Mouse (Mus musculus): Measurements from ENCODE around the gene 1700010I14Rik. TPM values are rescaled to one million over a fixed set of nuclear protein-coding genes. Genes with fewer than 3 reads are reported as not detected.
A peak's percentile ranks its signal among the peaks of the same experiment; 100 is the strongest.

Gene 1700010I14Rik
- 204 and 212 TPM in 2 replicates for polyA plus RNA-seq (2012; rRNA removed)

DNA sequence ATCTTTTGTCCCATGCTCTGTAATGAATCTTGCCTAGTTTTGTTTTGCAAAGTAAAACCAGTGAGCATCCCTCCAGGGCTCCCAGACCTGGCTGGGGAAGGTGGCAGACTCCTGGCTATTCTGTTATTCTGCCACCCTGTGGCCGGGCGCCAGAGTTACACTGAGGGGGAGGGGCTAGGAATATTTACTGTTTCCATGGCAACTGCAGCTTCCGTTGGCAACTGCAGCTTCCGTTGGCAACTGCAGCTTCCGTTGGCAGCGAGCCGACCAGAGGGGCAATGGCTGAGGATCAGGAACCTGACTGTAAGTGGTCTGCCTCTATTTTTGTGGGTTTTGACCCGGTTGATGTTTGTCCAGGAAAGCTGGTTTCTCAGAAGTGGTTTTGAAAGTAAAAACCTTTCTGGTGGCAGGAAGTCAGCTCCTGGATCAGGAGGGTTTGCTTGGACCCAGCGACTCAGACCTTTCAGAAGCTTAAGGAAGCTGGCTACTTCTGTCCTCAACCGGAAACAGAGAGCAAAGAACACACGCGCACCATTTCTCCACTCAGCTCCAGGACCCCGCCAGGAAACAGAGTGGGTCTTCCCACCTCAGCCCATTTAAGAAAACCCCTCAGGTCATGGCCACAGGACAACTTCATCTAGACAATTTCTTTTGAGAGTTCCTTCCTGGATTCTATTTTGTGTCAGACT lies at the start of gene 1700010I14Rik:
TSS of gene 1700010I14Rik (plus strand) at position 215 of the 689 bp plus-strand sequence.
- TF ChIP-seq POLR2A (IDR thresholded peaks at IDR 0.05; ENCODE audit: control insufficient read depth, low read depth, low read length), result peak; percentile 93
- peak; percentile 62; the same call in 1 of the 2 replicates for TF ChIP-seq CTCF (IDR thresholded peaks at IDR 0.05; ENCODE audit: control insufficient read depth, insufficient read depth, insufficient replicate concordance, low read depth, low read length)
- Histone ChIP-seq H3K27me3 (ENCODE audit: control insufficient read depth, insufficient read depth, low read length) (no peaks in the 10 kb centered on the region), H3K27ac (ENCODE audit: control insufficient read depth, insufficient read depth, low read depth, low read length) (peak within 1 kb of the TSS; percentile 97), H3K4me3 (ENCODE audit: control insufficient read depth, low read depth, low read length) (peak within 1 kb of the TSS; percentile 90), H3K4me1 (ENCODE audit: control insufficient read depth, insufficient read depth, low read length) (peaks cover 8% of the 10 kb centered on the region), H3K36me3 (ENCODE audit: control insufficient read depth, insufficient read depth, low read length) (peaks cover 7% of the 10 kb centered on the region)

DNA sequence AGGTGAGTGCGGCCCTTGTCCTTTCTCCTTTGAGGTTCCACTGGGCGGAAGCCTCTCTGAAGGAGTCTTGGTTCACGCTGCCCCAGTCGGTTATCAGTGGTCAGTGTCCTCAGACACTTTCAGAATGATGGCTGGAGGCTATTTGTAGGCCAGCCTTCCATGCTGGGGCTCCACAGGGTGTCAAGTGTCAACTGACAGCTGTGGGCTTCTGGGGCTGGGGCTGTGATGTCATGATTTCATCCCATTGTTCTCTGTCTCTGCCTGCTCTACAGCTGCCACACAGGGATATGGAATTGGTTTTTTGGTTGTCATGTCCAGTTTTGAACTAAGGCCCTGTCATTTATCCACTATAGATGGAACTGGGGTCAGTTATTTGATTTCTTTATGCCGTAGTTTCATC lies 36.5 kb upstream of the 1700010I14Rik start:
- no peak overlapping the region for H3K4me3 ChIP-seq (ENCODE audit: control insufficient read depth, low read depth, low read length)
- TF ChIP-seq CTCF (IDR thresholded peaks at IDR 0.05; ENCODE audit: control insufficient read depth, insufficient read depth, insufficient replicate concordance, low read depth, low read length) (no peak), POLR2A (IDR thresholded peaks at IDR 0.05; ENCODE audit: control insufficient read depth, low read depth, low read length) (no peak)
- no peaks in the 10 kb centered on the region for H3K27me3 ChIP-seq (ENCODE audit: control insufficient read depth, insufficient read depth, low read length)
- H3K36me3 ChIP-seq (ENCODE audit: control insufficient read depth, insufficient read depth, low read length), result no peaks in the 10 kb centered on the region
- no peaks in the 10 kb centered on the region for H3K4me1 ChIP-seq (ENCODE audit: control insufficient read depth, insufficient read depth, low read length)
- no peak overlapping the region for H3K27ac ChIP-seq (ENCODE audit: control insufficient read depth, insufficient read depth, low read depth, low read length)

DNA sequence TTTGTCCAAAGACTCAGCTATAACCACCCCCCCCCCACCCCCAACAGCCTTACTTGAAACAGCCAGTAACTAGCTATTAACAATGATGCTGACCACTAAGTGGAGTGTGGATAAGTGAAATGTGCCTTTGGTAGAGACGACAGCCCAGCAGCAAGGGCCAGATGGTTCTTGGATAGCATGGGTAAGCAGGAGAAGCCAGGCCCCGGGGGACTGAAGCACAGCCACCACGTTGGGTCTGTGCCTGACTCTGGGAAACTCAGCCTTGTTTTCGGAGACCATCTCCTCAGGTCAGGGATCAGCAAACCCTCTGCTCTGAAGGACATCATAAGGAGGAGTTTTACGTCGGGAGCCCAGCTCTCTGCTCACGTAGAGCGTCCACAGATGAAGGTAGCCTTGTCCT lies 35.2 kb upstream of the 1700010I14Rik start:
- no peaks in the 10 kb centered on the region for H3K27me3 ChIP-seq (ENCODE audit: control insufficient read depth, insufficient read depth, low read length)
- no peaks in the 10 kb centered on the region for H3K4me1 ChIP-seq (ENCODE audit: control insufficient read depth, insufficient read depth, low read length)
- H3K4me3 ChIP-seq (ENCODE audit: control insufficient read depth, low read depth, low read length), result no peak overlapping the region
- no peaks in the 10 kb centered on the region for H3K36me3 ChIP-seq (ENCODE audit: control insufficient read depth, insufficient read depth, low read length)
- no peak overlapping the region for H3K27ac ChIP-seq (ENCODE audit: control insufficient read depth, insufficient read depth, low read depth, low read length)
- TF ChIP-seq CTCF (IDR thresholded peaks at IDR 0.05; ENCODE audit: control insufficient read depth, insufficient read depth, insufficient replicate concordance, low read depth, low read length), result no peak
- TF ChIP-seq POLR2A (IDR thresholded peaks at IDR 0.05; ENCODE audit: control insufficient read depth, low read depth, low read length), result no peak

DNA sequence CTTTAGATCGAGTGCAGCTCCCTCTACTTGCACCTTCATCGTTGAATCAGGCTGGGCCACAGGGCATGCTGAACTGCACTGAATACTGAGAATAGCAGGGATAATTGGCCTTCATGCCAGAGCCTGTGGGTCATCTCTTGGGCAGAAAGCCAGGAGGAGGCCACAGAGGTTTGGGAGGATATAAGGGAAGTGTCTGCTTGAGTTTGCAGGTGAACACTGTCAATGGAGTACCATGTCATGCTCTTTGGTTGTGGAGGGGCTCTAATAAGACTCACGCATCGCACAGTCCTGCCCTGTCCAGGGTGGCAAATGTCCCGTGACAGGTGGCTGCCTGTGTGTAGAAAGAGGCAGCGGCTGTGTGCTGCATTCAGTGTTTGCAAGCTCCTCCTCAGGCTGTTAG lies 30.0 kb upstream of the 1700010I14Rik start:
- TF ChIP-seq POLR2A (IDR thresholded peaks at IDR 0.05; ENCODE audit: control insufficient read depth, low read depth, low read length) (no peak), CTCF (IDR thresholded peaks at IDR 0.05; ENCODE audit: control insufficient read depth, insufficient read depth, insufficient replicate concordance, low read depth, low read length) (no peak)
- no peaks in the 10 kb centered on the region for H3K36me3 ChIP-seq (ENCODE audit: control insufficient read depth, insufficient read depth, low read length)

DNA sequence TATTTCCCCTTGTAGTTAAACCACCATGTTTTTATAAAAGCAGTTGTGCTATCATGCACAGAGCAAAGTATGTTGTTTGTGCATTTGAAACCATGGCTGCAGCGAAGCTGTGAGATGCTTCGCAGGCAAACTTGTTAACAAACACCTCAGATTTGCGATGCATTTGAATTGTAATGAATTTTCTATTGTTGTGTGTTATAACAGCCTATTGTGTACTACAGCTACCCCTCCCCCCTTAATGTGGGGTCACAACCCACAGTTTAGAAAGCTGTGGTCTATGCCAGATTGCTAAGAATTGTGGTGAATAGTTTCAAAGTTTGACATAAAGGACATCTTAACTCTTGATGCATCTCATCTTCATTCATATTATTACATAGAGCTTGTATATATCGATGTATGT lies 27.7 kb upstream of the 1700010I14Rik start:
- Histone ChIP-seq H3K36me3 (ENCODE audit: control insufficient read depth, insufficient read depth, low read length) (no peaks in the 10 kb centered on the region; the same call in 1 of the 2 replicates), H3K27ac (ENCODE audit: control insufficient read depth, insufficient read depth, low read depth, low read length) (no peak overlapping the region), H3K4me1 (ENCODE audit: control insufficient read depth, insufficient read depth, low read length) (no peaks in the 10 kb centered on the region), H3K4me3 (ENCODE audit: control insufficient read depth, low read depth, low read length) (no peak overlapping the region), H3K27me3 (ENCODE audit: control insufficient read depth, insufficient read depth, low read length) (no peaks in the 10 kb centered on the region)
- TF ChIP-seq POLR2A (IDR thresholded peaks at IDR 0.05; ENCODE audit: control insufficient read depth, low read depth, low read length) (no peak), CTCF (IDR thresholded peaks at IDR 0.05; ENCODE audit: control insufficient read depth, insufficient read depth, insufficient replicate concordance, low read depth, low read length) (no peak)

More for the DNA sequence above, 30.0 kb upstream of the 1700010I14Rik start:
- no peaks in the 10 kb centered on the region for H3K27me3 ChIP-seq (ENCODE audit: control insufficient read depth, insufficient read depth, low read length)
- H3K27ac ChIP-seq (ENCODE audit: control insufficient read depth, insufficient read depth, low read depth, low read length), result no peak overlapping the region
- no peaks in the 10 kb centered on the region for H3K4me1 ChIP-seq (ENCODE audit: control insufficient read depth, insufficient read depth, low read length)
- H3K4me3 ChIP-seq (ENCODE audit: control insufficient read depth, low read depth, low read length), result no peak overlapping the region

DNA sequence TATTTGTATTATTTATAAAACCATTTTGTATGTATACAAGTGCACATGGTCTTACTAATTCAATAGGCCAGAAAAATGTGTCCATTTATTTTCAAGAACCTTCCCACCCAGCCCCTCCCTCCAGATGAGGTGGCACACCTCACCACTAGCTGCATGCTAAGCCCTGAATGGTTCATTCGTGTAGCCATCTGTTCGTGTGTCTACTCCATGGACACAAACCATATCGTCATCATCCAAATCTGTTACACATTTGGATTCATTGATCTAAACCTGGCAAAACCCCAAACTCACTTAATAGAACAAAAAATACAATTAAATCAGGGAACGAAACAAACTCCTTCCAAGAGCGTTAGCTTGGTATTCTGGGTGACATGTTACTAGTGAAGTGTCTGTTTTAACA lies 27.0 kb upstream of the 1700010I14Rik start:
- Histone ChIP-seq H3K27me3 (ENCODE audit: control insufficient read depth, insufficient read depth, low read length) (no peaks in the 10 kb centered on the region), H3K36me3 (ENCODE audit: control insufficient read depth, insufficient read depth, low read length) (no peaks in the 10 kb centered on the region; the same call in 1 of the 2 replicates), H3K27ac (ENCODE audit: control insufficient read depth, insufficient read depth, low read depth, low read length) (no peak overlapping the region), H3K4me1 (ENCODE audit: control insufficient read depth, insufficient read depth, low read length) (no peaks in the 10 kb centered on the region), H3K4me3 (ENCODE audit: control insufficient read depth, low read depth, low read length) (no peak overlapping the region)
- TF ChIP-seq CTCF (IDR thresholded peaks at IDR 0.05; ENCODE audit: control insufficient read depth, insufficient read depth, insufficient replicate concordance, low read depth, low read length) (no peak), POLR2A (IDR thresholded peaks at IDR 0.05; ENCODE audit: control insufficient read depth, low read depth, low read length) (no peak)

DNA sequence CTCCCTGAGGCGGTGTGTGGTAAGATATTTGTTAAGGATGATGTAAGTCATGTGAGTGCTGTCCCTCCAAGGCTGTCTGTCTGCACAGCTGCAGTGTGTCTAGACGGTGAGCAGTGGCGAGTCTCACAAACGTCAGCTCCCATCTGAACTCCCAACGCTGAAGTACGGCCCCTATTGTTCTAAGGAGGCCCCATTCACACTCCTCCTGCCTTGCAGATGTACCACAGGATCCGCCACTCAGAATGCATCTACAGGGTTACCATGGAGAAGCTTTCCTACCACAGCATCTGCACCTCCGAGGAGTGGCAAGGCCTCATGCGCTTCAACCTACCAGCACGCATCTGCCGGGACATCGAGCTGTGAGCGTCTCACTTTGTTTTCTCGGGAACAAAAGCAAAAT lies 26.5 kb upstream of the 1700010I14Rik start:
- Histone ChIP-seq H3K36me3 (ENCODE audit: control insufficient read depth, insufficient read depth, low read length) (peaks cover 3% of the 10 kb centered on the region), H3K27ac (ENCODE audit: control insufficient read depth, insufficient read depth, low read depth, low read length) (no peak overlapping the region), H3K4me3 (ENCODE audit: control insufficient read depth, low read depth, low read length) (no peak overlapping the region), H3K4me1 (ENCODE audit: control insufficient read depth, insufficient read depth, low read length) (no peaks in the 10 kb centered on the region), H3K27me3 (ENCODE audit: control insufficient read depth, insufficient read depth, low read length) (no peaks in the 10 kb centered on the region)
- TF ChIP-seq CTCF (IDR thresholded peaks at IDR 0.05; ENCODE audit: control insufficient read depth, insufficient read depth, insufficient replicate concordance, low read depth, low read length) (no peak), POLR2A (IDR thresholded peaks at IDR 0.05; ENCODE audit: control insufficient read depth, low read depth, low read length) (no peak)
